Mouse (Mus musculus): ENCODE data around the gene Dusp1. TPM values are rescaled to one million over a fixed set of nuclear protein-coding genes. Genes with fewer than 3 reads are reported as not detected.
A peak's percentile ranks its signal among the peaks of the same experiment; 100 is the strongest.

Gene Dusp1
- total RNA-seq, 2 experiments from 2014 or later = 28.4 to 33.2 TPM

DNA sequence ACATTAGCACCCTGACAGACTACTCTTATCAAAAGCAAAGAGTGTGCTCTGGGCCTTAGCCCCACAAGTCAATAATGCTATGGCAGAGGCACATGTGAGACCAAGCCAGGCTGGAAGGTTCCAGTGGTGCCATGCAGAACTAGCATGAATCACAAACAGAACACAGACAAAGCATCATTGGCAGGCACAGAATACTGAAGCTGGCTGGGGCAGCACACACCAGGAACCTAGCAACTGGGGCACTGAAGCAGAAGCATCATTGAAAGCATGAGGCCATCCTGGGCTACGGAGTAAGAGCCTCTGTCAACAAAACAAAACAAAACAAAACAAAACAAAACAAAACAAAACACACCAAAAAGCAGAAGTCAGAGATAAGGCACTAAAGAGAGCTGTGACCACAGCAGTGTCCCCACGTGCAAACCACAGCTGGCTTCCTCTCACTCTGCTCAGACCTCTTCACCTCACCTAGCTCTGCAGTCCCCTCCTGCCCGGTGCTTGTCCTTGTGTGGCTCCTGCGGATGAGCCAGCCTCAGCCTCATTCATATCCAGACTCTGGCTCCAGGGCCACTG, 29.4 kb downstream of the Dusp1 start:
- intact Hi-C loops (cut with DNase I) = no loop called here
- no peak for DNase-seq (ENCODE audit: low spot score in 2 of 2)

DNA sequence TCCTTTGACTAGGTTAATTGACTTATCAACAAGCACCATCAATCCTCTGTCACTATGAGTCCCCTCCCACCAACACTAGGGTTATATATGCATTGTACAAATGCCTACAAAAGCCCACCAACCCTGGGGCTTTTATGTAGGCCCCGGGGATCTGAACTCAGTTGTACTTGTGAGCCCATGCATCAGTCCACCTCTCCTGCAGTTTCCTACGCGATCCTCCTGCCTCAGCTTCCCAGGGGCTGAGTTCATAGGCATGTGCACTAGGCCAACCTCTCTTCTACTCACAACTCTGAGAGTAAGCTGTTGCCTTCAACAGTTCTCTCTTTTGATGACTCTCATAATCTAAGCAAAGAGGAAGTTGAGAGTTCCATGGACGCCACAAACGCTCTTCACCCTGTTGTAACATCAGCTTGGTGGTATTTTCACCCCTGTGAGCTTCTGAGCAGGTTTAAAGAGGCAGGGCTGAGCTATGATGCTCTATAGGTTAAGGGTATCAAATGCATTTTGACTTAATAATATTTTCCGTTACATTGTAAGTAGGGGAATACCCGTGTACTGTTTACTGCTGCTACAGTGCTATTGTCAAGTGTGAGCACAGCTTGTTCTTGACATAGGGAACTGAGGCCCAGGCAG, 30.4 kb downstream of the Dusp1 start:
- DNase-seq (ENCODE audit: low spot score in 2 of 2) = no peak
- intact Hi-C loops (cut with DNase I) = no loop called here

DNA sequence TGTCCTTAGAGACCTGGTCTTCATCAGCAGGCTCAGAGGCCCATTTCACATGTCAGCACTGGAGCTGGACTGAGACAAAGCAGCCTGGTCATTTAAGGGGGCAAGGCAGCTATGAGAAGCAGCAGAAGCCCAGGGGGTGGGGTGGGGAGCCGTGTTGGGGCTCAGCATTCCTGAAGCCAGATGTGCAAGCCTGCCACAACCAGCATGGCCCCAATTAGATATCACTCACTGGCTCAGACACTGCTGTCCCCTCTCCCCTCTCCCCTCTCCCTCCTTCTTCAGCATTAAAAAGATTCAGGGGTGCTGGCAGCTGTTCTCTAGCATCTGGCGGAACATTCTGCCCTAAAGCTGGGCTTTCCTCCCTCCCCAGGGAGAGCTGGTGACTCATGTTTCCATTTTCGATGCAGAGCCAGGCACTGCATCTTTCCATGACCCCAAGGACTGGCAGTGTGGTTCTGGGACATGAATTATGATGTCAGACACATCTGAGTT, 31.3 kb downstream of the Dusp1 start:
- intact Hi-C loops (cut with DNase I) = no loop called here
- DNase-seq (ENCODE audit: low spot score in 2 of 2) = peak in 1 of 2 experiments; percentile 18

GRCm38 (mm10) chr17:26529791-26530241, 32.1 kb downstream of the Dusp1 start:
- intact Hi-C loops (cut with DNase I) = no loop called here
- no peak for DNase-seq (ENCODE audit: low spot score in 2 of 2)

DNA sequence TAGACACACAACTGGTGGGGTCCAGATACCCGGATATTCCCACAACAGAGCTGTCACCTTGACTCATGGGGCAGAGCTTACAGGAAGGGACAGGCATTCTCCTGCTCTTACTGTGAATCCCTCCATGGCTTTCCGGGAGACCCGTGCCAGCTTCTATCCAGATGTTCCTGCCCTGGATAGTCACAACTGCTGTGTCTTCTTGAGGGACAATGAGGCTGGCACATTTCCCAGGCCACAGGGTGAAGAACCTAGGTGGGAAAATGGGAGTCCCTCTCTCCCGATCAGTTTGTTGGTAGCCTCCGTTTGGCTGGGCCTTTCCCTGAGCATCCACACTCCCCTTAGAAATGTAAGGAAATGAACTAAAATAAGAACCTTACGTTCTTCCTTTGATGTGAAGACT, 33.2 kb downstream of the Dusp1 start:
- intact Hi-C loops (cut with DNase I) = no loop called here
- no peak for DNase-seq (ENCODE audit: low spot score in 2 of 2)

GRCm38 (mm10) chr17:26527291-26527690, 34.6 kb downstream of the Dusp1 start:
- intact Hi-C loops (cut with DNase I) = no loop called here
- no peak for DNase-seq (ENCODE audit: low spot score in 2 of 2)

- intact Hi-C loops (cut with DNase I) = no loop called here
- DNase-seq (ENCODE audit: low spot score in 2 of 2) = peak; percentile 54 to 79
These were observed 36.6 kb downstream of the Dusp1 start for GRCm38 (mm10) chr17:26525316-26525715.

GRCm38 (mm10) chr17:26524801-26525200, 37.1 kb downstream of the Dusp1 start:
- no peak for DNase-seq (ENCODE audit: low spot score in 2 of 2)
- intact Hi-C loops (cut with DNase I) = no loop called here

- intact Hi-C loops (cut with DNase I) = no loop called here
- no peak for DNase-seq (ENCODE audit: low spot score in 2 of 2)
These were observed 37.6 kb downstream of the Dusp1 start for GRCm38 (mm10) chr17:26524316-26524715.

DNA sequence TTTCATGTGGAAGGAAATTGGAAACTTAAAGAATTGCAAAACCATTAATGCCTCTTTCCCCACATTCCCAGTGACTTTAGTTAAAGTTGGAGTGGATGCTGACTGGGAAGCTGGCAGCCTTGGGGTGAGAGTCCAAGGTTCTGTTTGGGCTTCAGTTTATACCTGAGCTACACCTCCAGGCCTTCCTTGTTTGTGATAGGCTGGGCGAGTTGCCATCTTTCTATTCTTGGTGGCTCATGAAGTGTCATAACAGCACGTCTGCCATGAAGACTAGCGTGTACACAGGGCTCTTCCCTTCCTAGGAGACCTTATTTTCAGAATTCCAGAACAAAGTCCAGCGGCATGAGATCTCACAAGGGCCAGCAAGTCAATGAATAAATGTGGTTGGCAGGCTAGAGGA, 39.2 kb downstream of the Dusp1 start:
- intact Hi-C loops (cut with DNase I) = no loop called here

GRCm38 (mm10) chr17:26518306-26518705, 43.6 kb downstream of the Dusp1 start:
- intact Hi-C loops (cut with DNase I) = no loop called here
- DNase-seq (ENCODE audit: low spot score in 2 of 2) = no peak

More for the DNA sequence above, 39.2 kb downstream of the Dusp1 start:
- no peak for DNase-seq (ENCODE audit: low spot score in 2 of 2)

GRCm38 (mm10) chr17:26515675-26516074, 46.3 kb downstream of the Dusp1 start:
- no peak for DNase-seq (ENCODE audit: low spot score in 2 of 2)
- intact Hi-C loops (cut with DNase I) = no loop called here

DNA sequence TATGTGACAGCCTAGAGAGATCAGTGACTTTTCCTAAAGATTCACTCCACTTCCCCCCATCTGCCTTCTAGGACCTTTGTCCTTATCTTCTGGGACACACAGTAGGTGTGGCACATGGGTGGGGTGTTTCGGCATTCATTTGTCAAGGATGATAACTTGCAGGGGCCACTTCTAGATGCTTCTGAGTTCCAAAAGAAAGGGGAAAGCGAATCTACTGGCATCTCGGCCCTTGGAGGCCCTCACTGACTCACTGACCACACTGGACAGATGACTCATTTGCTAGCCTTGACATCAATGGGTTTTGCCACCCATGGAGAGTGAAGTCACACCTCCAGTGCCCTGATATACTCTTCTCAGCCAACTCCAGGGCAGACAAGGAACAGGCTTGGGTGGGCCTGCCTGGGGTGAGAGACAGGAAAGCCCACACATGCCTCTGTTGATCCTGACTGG, 47.3 kb downstream of the Dusp1 start:
- DNase-seq (ENCODE audit: low spot score in 2 of 2) = no peak
- intact Hi-C loops (cut with DNase I) = no loop called here

- no peak for DNase-seq (ENCODE audit: low spot score in 2 of 2)
- intact Hi-C loops (cut with DNase I) = no loop called here
These were observed 48.3 kb downstream of the Dusp1 start for GRCm38 (mm10) chr17:26513459-26514290.

DNA sequence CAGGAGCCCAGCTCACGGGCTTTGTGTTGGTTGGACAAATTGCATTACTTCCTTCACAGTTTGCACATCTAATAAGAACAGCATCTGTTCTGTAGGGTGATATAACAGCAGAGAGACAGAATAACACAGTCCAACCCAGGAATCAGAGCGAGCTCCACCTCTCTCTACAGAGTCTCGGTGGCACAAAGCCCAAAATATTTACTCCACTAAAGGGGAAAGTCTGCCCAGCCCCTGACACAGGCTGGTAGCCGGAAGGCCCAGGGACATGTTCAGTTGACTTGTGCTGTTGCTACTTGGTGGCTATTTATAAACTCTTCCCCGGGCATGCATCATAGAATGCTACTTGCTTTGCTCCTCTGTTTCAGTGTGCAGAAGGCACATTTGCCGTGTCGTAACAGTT, 49.0 kb downstream of the Dusp1 start:
- intact Hi-C loops (cut with DNase I) = no loop called here
- DNase-seq (ENCODE audit: low spot score in 2 of 2) = peak in 1 of 2 experiments; percentile 42

DNA sequence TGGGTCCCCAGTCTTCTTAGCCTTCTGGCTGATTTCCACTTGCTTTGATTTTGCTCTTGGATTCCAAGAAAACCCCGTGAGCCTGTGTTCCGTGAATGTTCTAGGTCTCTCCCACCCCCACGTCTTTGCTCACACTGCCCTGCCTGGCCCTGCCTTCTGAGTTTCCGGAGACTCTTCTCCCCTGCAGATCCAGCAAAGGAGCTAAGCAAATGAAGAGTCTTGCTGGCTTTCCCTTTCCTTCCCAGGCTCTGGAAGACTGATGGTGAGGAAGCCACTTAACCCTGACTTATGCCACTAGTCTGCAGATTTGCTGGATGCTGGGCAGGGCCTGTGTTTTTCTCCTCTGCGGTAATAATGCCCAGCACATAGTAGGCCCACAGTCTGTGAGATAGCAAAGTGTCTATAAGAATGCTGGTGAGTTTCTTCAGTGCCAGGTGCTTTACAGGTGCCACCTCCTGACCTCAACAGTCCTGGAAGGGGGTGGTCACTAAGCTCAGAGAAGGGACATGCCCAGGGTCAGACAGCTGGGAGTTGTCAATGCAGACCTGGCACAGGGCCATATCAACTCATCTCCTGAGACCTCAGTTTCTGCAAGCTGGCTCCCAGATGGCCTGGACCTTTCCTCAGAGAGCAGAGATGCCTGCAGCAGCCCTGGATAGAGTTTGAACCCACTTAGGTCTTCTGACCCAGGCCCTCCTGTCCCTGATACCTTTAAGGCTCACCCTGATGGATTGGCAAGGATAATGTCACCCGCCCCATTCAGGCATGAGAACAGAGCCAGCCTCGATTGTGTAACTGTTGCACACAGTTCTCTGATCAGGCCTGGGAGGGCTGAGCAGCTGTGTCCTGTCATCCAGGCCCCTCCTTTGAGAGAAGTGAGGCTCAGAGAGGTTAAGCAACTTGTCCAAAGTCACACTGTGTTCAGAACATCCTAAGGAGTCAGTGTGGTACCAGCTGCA, 49.8 kb downstream of the Dusp1 start:
- intact Hi-C loops (cut with DNase I) = no loop called here
- no peak for DNase-seq (ENCODE audit: low spot score in 2 of 2)

DNA sequence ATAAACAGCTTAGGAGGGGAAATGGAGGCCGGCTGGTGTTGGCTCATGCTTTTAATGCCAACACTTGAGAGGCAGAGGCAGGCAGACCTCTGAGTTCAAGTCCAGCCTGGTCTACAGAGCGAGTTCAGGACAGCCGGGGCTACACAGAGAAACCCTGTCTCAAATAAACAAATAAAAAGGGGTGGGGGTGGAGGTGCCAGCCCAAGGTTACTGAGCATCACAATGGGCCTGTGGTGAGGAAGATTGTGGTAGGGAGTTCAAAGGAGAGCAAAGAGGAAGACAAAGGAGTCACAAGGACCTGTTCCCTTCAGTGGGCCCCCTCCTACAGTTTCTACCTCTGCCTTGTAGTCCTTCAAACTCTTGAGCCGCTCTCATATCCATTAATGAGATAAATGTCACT, 50.7 kb downstream of the Dusp1 start:
- DNase-seq (ENCODE audit: low spot score in 2 of 2) = no peak
- intact Hi-C loops (cut with DNase I) = no loop called here

DNA sequence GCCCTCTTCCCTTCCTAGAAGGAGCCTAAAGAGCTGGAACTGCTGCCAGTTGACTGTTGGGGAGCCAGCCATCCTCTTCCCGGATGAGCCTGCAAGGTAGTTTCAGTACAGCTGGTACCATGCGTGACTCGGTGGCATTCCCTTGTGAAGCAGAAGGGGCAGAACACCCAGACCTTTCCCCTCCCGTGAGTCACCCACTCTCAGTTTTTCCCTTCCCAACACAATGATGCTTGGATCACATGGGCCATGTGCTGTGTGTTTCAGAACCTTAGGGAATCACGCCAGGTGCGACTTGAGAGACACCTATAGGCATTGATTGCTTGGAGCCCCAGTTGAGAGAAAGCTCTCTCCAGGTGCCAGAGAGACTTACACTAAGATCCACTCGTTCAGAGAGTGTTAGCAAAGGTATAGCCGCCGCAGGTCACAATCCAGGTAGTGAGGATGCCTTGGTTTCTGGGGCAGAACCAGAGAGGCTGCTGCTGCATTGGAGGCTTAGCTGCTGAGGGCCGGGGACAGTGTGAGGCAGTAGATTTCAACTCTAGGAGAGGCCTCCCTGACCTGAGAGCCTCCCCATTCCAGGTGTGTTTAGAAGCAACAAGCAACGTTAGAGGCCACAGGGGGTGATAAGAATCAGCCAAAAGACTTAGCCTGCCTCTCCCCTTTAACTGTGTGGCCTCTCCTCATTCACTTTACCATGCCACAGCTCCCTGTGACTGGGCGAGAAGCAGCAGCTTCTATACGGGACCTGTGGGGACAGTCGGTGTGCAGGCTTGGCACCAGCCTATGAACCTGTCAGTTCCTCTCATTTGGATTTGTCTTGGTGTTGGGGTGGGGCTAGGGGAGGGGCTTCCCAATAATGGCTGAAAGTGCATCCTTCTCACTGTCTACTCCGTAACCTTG, 51.5 kb downstream of the Dusp1 start:
- no peak for DNase-seq (ENCODE audit: low spot score in 2 of 2)
- intact Hi-C loops (cut with DNase I) = no loop called here

All from left cerebral cortex, postnatal 14 days (tissue).